Mouse (Mus musculus): Measurements from ENCODE around the gene Arsb. TPM values are rescaled to one million over a fixed set of nuclear protein-coding genes. Genes with fewer than 3 reads are reported as not detected.
A peak's percentile ranks its signal among the peaks of the same experiment; 100 is the strongest.

The Arsb gene
- 4.9 and 8.9 TPM in 2 replicates for polyA plus RNA-seq (2011; ENCODE audit: insufficient read depth, insufficient read length, low replicate concordance, missing spikeins)

- H3K4me3 ChIP-seq (replicated peaks; ENCODE audit: control insufficient read depth, low read depth, low read length): peak within 1 kb of the TSS; percentile 72
- WGBS: under 1% methylated on average over 66 of the region's 66 CpGs
- peak within 1 kb of the TSS; percentile 85 for H3K27ac ChIP-seq (ENCODE audit: control insufficient read depth, insufficient read depth, low read depth, low read length, poor library complexity)
- TF ChIP-seq CTCF (IDR thresholded peaks at IDR 0.05; ENCODE audit: control insufficient read depth, insufficient read depth, low read length): peak; percentile 66
- TF ChIP-seq POLR2A (IDR thresholded peaks at IDR 0.05; ENCODE audit: borderline replicate concordance, control insufficient read depth, low read depth, low read length): peak; percentile 71; the same call in 1 of the 2 replicates
- no peaks in the 10 kb centered on the region; the same call in 1 of the 2 replicates for H3K4me1 ChIP-seq (ENCODE audit: control insufficient read depth, insufficient read depth, low read length)
Measured at GRCm38 (mm10) chr13:93771588-93772278, at the start of gene Arsb. Gene Arsb (plus strand): TSS chr13:93771630.

- 82% methylated on average over 4 of the region's 4 CpGs for WGBS
- no peaks in the 10 kb centered on the region for H3K4me1 ChIP-seq (ENCODE audit: control insufficient read depth, insufficient read depth, low read length)
- no peak for TF ChIP-seq POLR2A (IDR thresholded peaks at IDR 0.05; ENCODE audit: borderline replicate concordance, control insufficient read depth, low read depth, low read length)
- TF ChIP-seq CTCF (IDR thresholded peaks at IDR 0.05; ENCODE audit: control insufficient read depth, insufficient read depth, low read length): no peak
- H3K27ac ChIP-seq (ENCODE audit: control insufficient read depth, insufficient read depth, low read depth, low read length, poor library complexity): no peak overlapping the region
- no peak overlapping the region for H3K4me3 ChIP-seq (replicated peaks; ENCODE audit: control insufficient read depth, low read depth, low read length)
Measured at GRCm38 (mm10) chr13:93721916-93722315, 49.5 kb upstream of the Arsb start.

DNA sequence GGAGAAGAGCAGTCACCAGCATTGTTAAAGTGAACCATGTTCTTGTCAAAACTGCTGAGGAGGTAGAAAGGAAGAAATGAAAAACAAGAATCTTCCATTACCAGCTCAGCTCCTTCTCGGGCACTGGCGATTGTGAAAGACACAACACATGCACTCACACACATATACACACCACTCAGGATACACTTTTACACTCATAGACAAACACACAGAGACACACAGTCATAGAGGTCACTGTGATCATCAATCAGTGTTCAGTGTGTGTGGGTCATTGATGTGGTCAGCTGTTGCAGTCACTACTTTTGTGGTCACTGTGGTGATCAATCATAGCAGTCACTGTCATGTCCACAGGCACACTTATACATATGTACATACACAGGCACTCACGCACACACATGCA, 48.0 kb upstream of the Arsb start:
- 74% methylated on average over 3 of the region's 3 CpGs for WGBS
- TF ChIP-seq CTCF (IDR thresholded peaks at IDR 0.05; ENCODE audit: control insufficient read depth, insufficient read depth, low read length) (no peak), POLR2A (IDR thresholded peaks at IDR 0.05; ENCODE audit: borderline replicate concordance, control insufficient read depth, low read depth, low read length) (no peak)
- H3K4me3 ChIP-seq (replicated peaks; ENCODE audit: control insufficient read depth, low read depth, low read length): no peak overlapping the region
- no peaks in the 10 kb centered on the region for H3K4me1 ChIP-seq (ENCODE audit: control insufficient read depth, insufficient read depth, low read length)
- no peak overlapping the region for H3K27ac ChIP-seq (ENCODE audit: control insufficient read depth, insufficient read depth, low read depth, low read length, poor library complexity)

- TF ChIP-seq CTCF (IDR thresholded peaks at IDR 0.05; ENCODE audit: control insufficient read depth, insufficient read depth, low read length) (peak; percentile 80), POLR2A (IDR thresholded peaks at IDR 0.05; ENCODE audit: borderline replicate concordance, control insufficient read depth, low read depth, low read length) (no peak)
- Histone ChIP-seq H3K27ac (ENCODE audit: control insufficient read depth, insufficient read depth, low read depth, low read length, poor library complexity) (no peak overlapping the region), H3K4me3 (replicated peaks; ENCODE audit: control insufficient read depth, low read depth, low read length) (no peak overlapping the region), H3K4me1 (ENCODE audit: control insufficient read depth, insufficient read depth, low read length) (no peaks in the 10 kb centered on the region)
- 6% methylated on average over 2 of the region's 2 CpGs for WGBS
Measured at GRCm38 (mm10) chr13:93724206-93724605, 47.2 kb upstream of the Arsb start.

DNA sequence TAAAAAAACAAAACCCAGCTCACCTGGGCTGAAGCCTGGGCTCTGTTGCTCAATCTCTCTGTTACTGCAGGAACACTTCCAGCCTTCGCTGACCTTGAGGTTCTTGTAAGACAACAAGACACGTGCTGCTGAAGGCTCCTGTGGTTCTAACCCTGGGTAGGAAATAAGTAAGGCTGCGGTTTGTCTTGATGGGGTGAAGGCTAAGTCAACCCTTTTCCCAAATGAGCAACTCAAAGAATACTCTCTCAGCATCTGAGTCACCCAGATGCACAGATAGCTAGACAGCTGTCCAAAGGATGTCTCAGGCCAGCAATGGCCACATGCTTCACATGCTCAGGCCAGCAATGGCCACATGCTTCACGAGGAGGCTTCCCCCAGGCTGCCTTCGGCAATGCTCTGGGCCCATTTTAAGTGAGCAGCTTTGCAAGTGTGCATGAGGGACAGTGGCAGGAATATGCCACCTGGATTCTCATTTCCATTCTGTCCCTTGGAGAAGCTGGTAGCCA, 36.2 kb upstream of the Arsb start:
- WGBS: 76% methylated on average over 5 of the region's 5 CpGs
- Histone ChIP-seq H3K4me3 (replicated peaks; ENCODE audit: control insufficient read depth, low read depth, low read length) (no peak overlapping the region), H3K27ac (ENCODE audit: control insufficient read depth, insufficient read depth, low read depth, low read length, poor library complexity) (no peak overlapping the region), H3K4me1 (ENCODE audit: control insufficient read depth, insufficient read depth, low read length) (no peaks in the 10 kb centered on the region; the same call in 1 of the 2 replicates)
- TF ChIP-seq POLR2A (IDR thresholded peaks at IDR 0.05; ENCODE audit: borderline replicate concordance, control insufficient read depth, low read depth, low read length): no peak
- no peak for TF ChIP-seq CTCF (IDR thresholded peaks at IDR 0.05; ENCODE audit: control insufficient read depth, insufficient read depth, low read length)

DNA sequence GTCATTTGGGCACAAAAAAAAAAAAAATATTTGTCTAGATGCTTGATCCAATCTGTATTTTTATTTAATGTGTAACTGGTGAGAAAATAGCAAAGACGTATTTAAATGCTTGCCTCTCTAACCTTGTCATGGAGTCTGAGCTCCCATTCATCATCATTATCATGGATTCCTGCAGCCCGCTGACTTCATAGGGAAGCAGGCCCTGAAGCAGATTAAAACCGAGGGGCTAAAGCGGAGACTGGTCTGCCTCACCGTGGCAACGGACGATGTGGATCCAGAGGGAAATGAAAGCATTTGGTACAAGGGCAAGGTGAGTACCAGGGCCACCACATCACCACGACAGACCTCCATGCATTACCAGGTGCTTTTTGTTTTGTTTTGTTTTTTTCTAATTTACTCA, 27.3 kb upstream of the Arsb start:
- TF ChIP-seq POLR2A (IDR thresholded peaks at IDR 0.05; ENCODE audit: borderline replicate concordance, control insufficient read depth, low read depth, low read length): no peak
- TF ChIP-seq CTCF (IDR thresholded peaks at IDR 0.05; ENCODE audit: control insufficient read depth, insufficient read depth, low read length): no peak
- WGBS: 81% methylated on average over 8 of the region's 8 CpGs

GRCm38 (mm10) chr13:93752597-93753400, 18.6 kb upstream of the Arsb start:
- no peak overlapping the region for H3K4me3 ChIP-seq (replicated peaks; ENCODE audit: control insufficient read depth, low read depth, low read length)
- 85% methylated on average over 14 of the region's 14 CpGs for WGBS
- TF ChIP-seq POLR2A (IDR thresholded peaks at IDR 0.05; ENCODE audit: borderline replicate concordance, control insufficient read depth, low read depth, low read length) (no peak), CTCF (IDR thresholded peaks at IDR 0.05; ENCODE audit: control insufficient read depth, insufficient read depth, low read length) (no peak)
- H3K4me1 ChIP-seq (ENCODE audit: control insufficient read depth, insufficient read depth, low read length): peaks cover 1% of the 10 kb centered on the region
- H3K27ac ChIP-seq (ENCODE audit: control insufficient read depth, insufficient read depth, low read depth, low read length, poor library complexity): no peak overlapping the region

More for the DNA sequence above, 27.3 kb upstream of the Arsb start:
- Histone ChIP-seq H3K4me3 (replicated peaks; ENCODE audit: control insufficient read depth, low read depth, low read length) (no peak overlapping the region), H3K4me1 (ENCODE audit: control insufficient read depth, insufficient read depth, low read length) (no peaks in the 10 kb centered on the region; the same call in 1 of the 2 replicates), H3K27ac (ENCODE audit: control insufficient read depth, insufficient read depth, low read depth, low read length, poor library complexity) (no peak overlapping the region)

- TF ChIP-seq CTCF (IDR thresholded peaks at IDR 0.05; ENCODE audit: control insufficient read depth, insufficient read depth, low read length): no peak
- TF ChIP-seq POLR2A (IDR thresholded peaks at IDR 0.05; ENCODE audit: borderline replicate concordance, control insufficient read depth, low read depth, low read length): no peak
- WGBS: 14% methylated on average over 4 of the region's 4 CpGs
- no peak overlapping the region for H3K27ac ChIP-seq (ENCODE audit: control insufficient read depth, insufficient read depth, low read depth, low read length, poor library complexity)
Measured at GRCm38 (mm10) chr13:93755084-93755483, 16.3 kb upstream of the Arsb start.

More at GRCm38 (mm10) chr13:93755084-93755483, 16.3 kb upstream of the Arsb start:
- no peak overlapping the region for H3K4me3 ChIP-seq (replicated peaks; ENCODE audit: control insufficient read depth, low read depth, low read length)
- peaks cover 1% of the 10 kb centered on the region for H3K4me1 ChIP-seq (ENCODE audit: control insufficient read depth, insufficient read depth, low read length)
